Mouse (Mus musculus): ENCODE data around the gene Rab5a. TPM values are rescaled to one million over a fixed set of nuclear protein-coding genes. Genes with fewer than 3 reads are reported as not detected.
"Not testable (repeated sequence)": the region's sequence is repeated elsewhere in the genome, so short reads cannot be mapped to it uniquely, and the experiment has no call there.

Rab5a gene
- total RNA-seq, 2 experiments from 2014 or later: 39.2 to 79.1 TPM

- not testable (repeated sequence) for ATAC-seq (replicated peaks; ENCODE audit: low FRiP score, poor library complexity, severe bottlenecking)
These were observed 60.3 kb downstream of the Rab5a start, which contains the start of gene Pp2d1 for GRCm38 (mm10) chr17:53539351-53539750. Gene Pp2d1 (minus strand): TSS chr17:53539451.

DNA sequence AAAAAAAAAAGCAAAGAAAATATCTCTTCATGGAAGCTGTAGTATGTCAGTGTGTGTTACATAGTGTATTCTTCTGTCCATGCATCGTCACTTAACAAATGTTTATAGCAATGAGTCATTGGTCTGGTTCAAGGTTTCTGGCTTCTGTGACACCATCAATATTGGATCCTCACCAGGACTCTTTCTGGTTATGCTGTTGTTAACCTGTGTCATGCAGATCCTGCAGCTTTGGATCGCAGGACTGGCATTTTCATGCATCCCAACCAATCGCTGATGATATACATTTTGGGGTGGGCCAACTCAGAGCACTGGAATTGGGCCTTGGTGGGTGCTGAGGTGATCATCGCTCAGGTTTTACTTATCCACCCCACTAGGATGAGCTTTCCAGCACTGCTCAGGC lies 63.5 kb downstream of the Rab5a start:
- ATAC-seq (replicated peaks; ENCODE audit: low FRiP score, poor library complexity, severe bottlenecking): no peak

DNA sequence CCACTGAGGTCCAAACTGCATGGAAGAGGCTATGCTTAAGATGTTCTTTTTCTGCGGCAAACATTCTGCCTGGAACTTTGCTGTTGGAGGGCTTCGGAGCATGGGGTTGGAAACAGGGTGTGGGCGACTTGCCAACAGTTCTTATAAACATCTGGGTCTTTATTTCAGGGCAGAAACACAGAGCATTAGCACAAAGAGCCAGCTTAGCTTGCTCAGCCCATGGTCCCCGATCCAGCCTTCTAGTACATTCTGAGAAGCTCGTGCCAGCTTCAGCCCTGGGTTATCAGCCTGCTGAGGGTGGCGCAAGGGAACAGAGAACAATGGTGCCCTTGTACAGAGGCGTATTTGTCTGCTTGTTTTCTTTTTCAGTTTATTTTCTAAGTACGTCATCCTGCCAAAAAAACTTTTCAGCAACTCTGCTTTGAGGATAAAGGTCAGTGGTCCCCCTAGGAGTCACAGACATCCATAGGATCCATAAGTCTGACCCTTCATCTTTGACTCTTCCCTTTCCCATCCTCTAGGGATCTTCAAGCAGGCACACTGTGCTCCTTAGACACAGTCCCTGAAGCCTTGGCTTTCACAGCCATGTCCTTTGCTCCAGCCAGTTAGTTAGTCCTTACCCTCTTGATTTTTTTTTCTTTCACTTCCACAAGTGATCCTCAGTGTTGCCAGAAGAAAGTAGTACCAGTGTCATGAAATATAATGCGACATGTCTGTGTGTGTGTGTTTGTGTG lies 64.7 kb downstream of the Rab5a start:
- no peak for ATAC-seq (replicated peaks; ENCODE audit: low FRiP score, poor library complexity, severe bottlenecking)

DNA sequence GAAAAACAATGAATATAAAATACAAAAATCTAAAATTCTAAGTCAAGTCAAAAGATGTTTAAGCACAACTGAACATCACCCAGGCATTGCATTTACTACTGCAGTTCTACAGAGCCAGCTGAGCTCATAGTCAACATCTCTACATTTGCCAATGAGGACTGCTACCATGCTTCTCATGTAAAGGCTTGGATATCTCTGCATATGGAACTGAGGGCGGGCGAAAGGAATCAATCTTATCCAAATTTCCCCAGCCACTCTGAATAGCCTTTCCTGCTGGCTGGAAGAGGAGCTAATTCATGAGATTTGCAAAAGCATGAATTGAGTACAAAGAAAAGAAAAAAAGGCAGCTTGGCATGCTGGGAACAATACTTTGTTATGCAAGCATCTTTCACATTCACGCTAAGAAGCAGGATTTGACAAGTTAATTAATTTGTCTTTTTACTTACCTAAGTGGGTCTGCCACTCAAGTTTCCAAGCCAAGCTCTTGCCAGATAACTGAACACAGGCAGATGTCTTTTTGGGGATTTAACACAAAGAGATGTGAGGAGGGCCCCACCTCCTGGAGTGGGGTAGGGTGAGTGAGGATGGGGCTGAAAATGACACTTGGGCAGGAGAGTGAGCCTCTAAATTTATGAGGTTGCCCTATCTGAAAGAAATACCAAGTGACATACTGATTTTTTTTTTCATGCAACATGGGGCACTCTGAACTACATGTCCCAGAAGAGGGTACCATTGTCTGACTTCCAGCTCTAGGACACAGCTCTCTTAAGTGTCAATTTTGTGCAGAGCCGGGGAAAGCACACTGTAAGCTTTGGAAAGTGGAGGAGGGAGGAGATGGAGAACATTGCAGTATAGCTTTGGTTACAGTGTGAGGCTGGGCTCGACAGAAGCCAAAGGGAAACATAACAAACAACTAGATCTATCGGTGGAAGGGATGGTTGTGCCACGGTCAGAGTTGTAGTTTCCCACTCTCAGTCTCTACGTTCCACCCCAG lies 72.6 kb downstream of the Rab5a start:
- no peak for ATAC-seq (replicated peaks; ENCODE audit: low FRiP score, poor library complexity, severe bottlenecking)

- peak; percentile 87 for ATAC-seq (replicated peaks; ENCODE audit: low FRiP score, poor library complexity, severe bottlenecking)
These were observed 75.1 kb downstream of the Rab5a start for GRCm38 (mm10) chr17:53554088-53554487.

GRCm38 (mm10) chr17:53554813-53555212 lies 75.8 kb downstream of the Rab5a start:
- ATAC-seq (replicated peaks; ENCODE audit: low FRiP score, poor library complexity, severe bottlenecking): peak; percentile 77

Other genes starting within 250 kb of the Rab5a start
- gene Efhb, start 15.9 kb upstream of the Rab5a start, total RNA-seq (2015; ENCODE audit: low replicate concordance): not detected in 2 replicates
- gene Efhb, start 15.9 kb upstream of the Rab5a start, total RNA-seq (2017; ENCODE audit: low replicate concordance): not detected in 2 replicates
- not detected in 2 replicates for gene Pp2d1, start 60.2 kb downstream of the Rab5a start, total RNA-seq (2015; ENCODE audit: low replicate concordance)
- 0.28 TPM in 1 of 2 replicates, not detected in the other for gene Pp2d1, start 60.2 kb downstream of the Rab5a start, total RNA-seq (2017; ENCODE audit: low replicate concordance)
- 19.0 and 27.9 TPM in 2 replicates for gene Kat2b, start 87.6 kb downstream of the Rab5a start, total RNA-seq (2015; ENCODE audit: low replicate concordance)
- 30.8 and 42.5 TPM in 2 replicates for gene Kat2b, start 87.6 kb downstream of the Rab5a start, total RNA-seq (2017; ENCODE audit: low replicate concordance)
- 12.7 and 15.7 TPM in 2 replicates for gene Sgo1, start 210.1 kb downstream of the Rab5a start, total RNA-seq (2015; ENCODE audit: low replicate concordance)
- 15.6 and 26.8 TPM in 2 replicates for gene Sgo1, start 210.1 kb downstream of the Rab5a start, total RNA-seq (2017; ENCODE audit: low replicate concordance)

Measured in erythroblast, adult 5-6 weeks (primary cell).